Mouse (Mus musculus): ENCODE results near the gene Cd7. TPM values are rescaled to one million over a fixed set of nuclear protein-coding genes. Genes with fewer than 3 reads are reported as not detected.

The Cd7 gene
- polyA plus RNA-seq, 1 experiment from 2014 or later: 2.4 TPM

- Histone ChIP-seq H3K9me3 (ENCODE audit: low read length) (no peaks in the 10 kb centered on the region), H3K4me1 (ENCODE audit: insufficient read depth, low read depth, low read length) (peaks cover 20% of the 10 kb centered on the region), H3K4me2 (replicated peaks; ENCODE audit: low read depth, low read length) (peak within 1 kb of the TSS; percentile 70), H3K27ac (ENCODE audit: low read length) (peak within 1 kb of the TSS; percentile 99), H3K9ac (replicated peaks; ENCODE audit: low read depth) (peak within 1 kb of the TSS; percentile 100), H3K27me3 (replicated peaks; ENCODE audit: insufficient read depth, low read length) (no peaks in the 10 kb centered on the region), H3K36me3 (ENCODE audit: insufficient read depth, low read length) (no peaks in the 10 kb centered on the region), H3K4me3 (ENCODE audit: low read depth, low read length) (peak within 1 kb of the TSS; percentile 100)
- ATAC-seq: peak; percentile 94
- under 1% methylated on average over 55 of the region's 59 CpGs for WGBS
- DNase-seq (ENCODE audit: low spot score): peak; percentile 98
- no peak for TF ChIP-seq EP300 (IDR thresholded peaks at IDR 0.05)
- TF ChIP-seq CTCF (IDR thresholded peaks at IDR 0.05): peak; percentile 41
These were observed 48.2 kb downstream of the Cd7 start, which contains the start of gene Csnk1d for GRCm38 (mm10) chr11:120990951-120991526. Csnk1d (minus strand) TSS chr11:120991330.

- peak overlapping the region; percentile 100 for H3K9ac ChIP-seq (replicated peaks; ENCODE audit: low read depth)
- peak; percentile 58 for ATAC-seq
- no peaks in the 10 kb centered on the region for H3K27me3 ChIP-seq (replicated peaks; ENCODE audit: insufficient read depth, low read length)
- no peaks in the 10 kb centered on the region for H3K9me3 ChIP-seq (ENCODE audit: low read length)
- H3K36me3 ChIP-seq (ENCODE audit: insufficient read depth, low read length): no peaks in the 10 kb centered on the region
- H3K4me2 ChIP-seq (replicated peaks; ENCODE audit: low read depth, low read length): peak overlapping the region; percentile 70
- peak; percentile 77 for DNase-seq (ENCODE audit: low spot score)
- 1% methylated on average over 16 of the region's 35 CpGs for WGBS
- peak overlapping the region; percentile 100 for H3K4me3 ChIP-seq (ENCODE audit: low read depth, low read length)
- peak overlapping the region; percentile 99 for H3K27ac ChIP-seq (ENCODE audit: low read length)
- H3K4me1 ChIP-seq (ENCODE audit: insufficient read depth, low read depth, low read length): peaks cover 20% of the 10 kb centered on the region
- TF ChIP-seq EP300 (IDR thresholded peaks at IDR 0.05) (no peak), CTCF (IDR thresholded peaks at IDR 0.05) (no peak)
These were observed 49.0 kb downstream of the Cd7 start for GRCm38 (mm10) chr11:120990126-120990781.

- H3K4me3 ChIP-seq (ENCODE audit: low read depth, low read length): peak overlapping the region; percentile 100
- H3K9me3 ChIP-seq (ENCODE audit: low read length): no peaks in the 10 kb centered on the region
- H3K27ac ChIP-seq (ENCODE audit: low read length): peak overlapping the region; percentile 99; the same call in 1 of the 2 replicates
- H3K4me2 ChIP-seq (replicated peaks; ENCODE audit: low read depth, low read length): peak overlapping the region; percentile 70
- no peaks in the 10 kb centered on the region for H3K27me3 ChIP-seq (replicated peaks; ENCODE audit: insufficient read depth, low read length)
- ATAC-seq: no peak
- peaks cover 21% of the 10 kb centered on the region for H3K4me1 ChIP-seq (ENCODE audit: insufficient read depth, low read depth, low read length)
- DNase-seq (ENCODE audit: low spot score): peak; percentile 36
- WGBS: 0% methylated on average over 1 of the region's 1 CpGs
- H3K9ac ChIP-seq (replicated peaks; ENCODE audit: low read depth): peak overlapping the region; percentile 100
- no peak for TF ChIP-seq CTCF (IDR thresholded peaks at IDR 0.05)
- no peak for TF ChIP-seq EP300 (IDR thresholded peaks at IDR 0.05)
- H3K36me3 ChIP-seq (ENCODE audit: insufficient read depth, low read length): no peaks in the 10 kb centered on the region
These were observed 49.7 kb downstream of the Cd7 start for GRCm38 (mm10) chr11:120989523-120989922.

GRCm38 (mm10) chr11:120988410-120988809 lies 50.8 kb downstream of the Cd7 start:
- no peaks in the 10 kb centered on the region for H3K9me3 ChIP-seq (ENCODE audit: low read length)
- no peaks in the 10 kb centered on the region for H3K27me3 ChIP-seq (replicated peaks; ENCODE audit: insufficient read depth, low read length)
- TF ChIP-seq EP300 (IDR thresholded peaks at IDR 0.05) (no peak), CTCF (IDR thresholded peaks at IDR 0.05) (no peak)
- H3K4me2 ChIP-seq (replicated peaks; ENCODE audit: low read depth, low read length): peak overlapping the region; percentile 32
- peaks cover under 1% of the 10 kb centered on the region; the same call in 1 of the 2 replicates for H3K36me3 ChIP-seq (ENCODE audit: insufficient read depth, low read length)
- peaks cover 24% of the 10 kb centered on the region for H3K4me1 ChIP-seq (ENCODE audit: insufficient read depth, low read depth, low read length)
- H3K27ac ChIP-seq (ENCODE audit: low read length): no peak overlapping the region
- H3K9ac ChIP-seq (replicated peaks; ENCODE audit: low read depth): 0 out of 2 replicates have a peak overlapping the region, but pooled peaks have one; percentile 16
- no peak overlapping the region for H3K4me3 ChIP-seq (ENCODE audit: low read depth, low read length)
- DNase-seq (ENCODE audit: low spot score): no peak
- WGBS: 53% methylated on average over 4 of the region's 4 CpGs
- no peak for ATAC-seq

- DNase-seq (ENCODE audit: low spot score) (no peak), ATAC-seq (no peak)
- no peaks in the 10 kb centered on the region for H3K27me3 ChIP-seq (replicated peaks; ENCODE audit: insufficient read depth, low read length)
- H3K9ac ChIP-seq (replicated peaks; ENCODE audit: low read depth): no peak overlapping the region
- H3K4me1 ChIP-seq (ENCODE audit: insufficient read depth, low read depth, low read length): peaks cover 24% of the 10 kb centered on the region
- H3K36me3 ChIP-seq (ENCODE audit: insufficient read depth, low read length): peaks cover 7% of the 10 kb centered on the region
- TF ChIP-seq CTCF (IDR thresholded peaks at IDR 0.05): peak; percentile 23
- no peak for TF ChIP-seq EP300 (IDR thresholded peaks at IDR 0.05)
- no peak overlapping the region for H3K4me2 ChIP-seq (replicated peaks; ENCODE audit: low read depth, low read length)
- H3K4me3 ChIP-seq (ENCODE audit: low read depth, low read length): no peak overlapping the region
- H3K9me3 ChIP-seq (ENCODE audit: low read length): no peaks in the 10 kb centered on the region
- WGBS: 68% methylated on average over 3 of the region's 3 CpGs
- no peak overlapping the region for H3K27ac ChIP-seq (ENCODE audit: low read length)
These were observed 51.6 kb downstream of the Cd7 start for GRCm38 (mm10) chr11:120987608-120988007.

Other genes with a start within 250 kb of the Cd7 start
- gene Dus1l, start 243.0 kb downstream of the Cd7 start, polyA plus RNA-seq (2015; fragmentation: Nextera tagmentation; extraction: Ambion mirVana): 40.5 and 43.1 TPM in 2 replicates
- 54.7 and 63.8 TPM in 2 replicates for gene Fasn, start 214.9 kb downstream of the Cd7 start, polyA plus RNA-seq (2015; fragmentation: Nextera tagmentation; extraction: Ambion mirVana)
- gene Ccdc57, start 106.5 kb downstream of the Cd7 start, polyA plus RNA-seq (2015; fragmentation: Nextera tagmentation; extraction: Ambion mirVana): 3.4 and 3.7 TPM in 2 replicates
- 10.0 and 10.4 TPM in 2 replicates for gene Slc16a3, start 90.9 kb downstream of the Cd7 start, polyA plus RNA-seq (2015; fragmentation: Nextera tagmentation; extraction: Ambion mirVana)
- 83.7 and 84.4 TPM in 2 replicates for gene Csnk1d, start 48.1 kb downstream of the Cd7 start, polyA plus RNA-seq (2015; fragmentation: Nextera tagmentation; extraction: Ambion mirVana)
- gene Sectm1b, start 24.2 kb upstream of the Cd7 start, polyA plus RNA-seq (2015; fragmentation: Nextera tagmentation; extraction: Ambion mirVana): 0.24 and 0.31 TPM in 2 replicates
- gene Sectm1a, start 41.8 kb upstream of the Cd7 start, polyA plus RNA-seq (2015; fragmentation: Nextera tagmentation; extraction: Ambion mirVana): 0.29 TPM in 2 replicates
- not detected in 2 replicates for gene Tex19.2, start 79.3 kb upstream of the Cd7 start, polyA plus RNA-seq (2015; fragmentation: Nextera tagmentation; extraction: Ambion mirVana)
- not detected in 2 replicates for gene Tex19.1, start 106.7 kb upstream of the Cd7 start, polyA plus RNA-seq (2015; fragmentation: Nextera tagmentation; extraction: Ambion mirVana)
- gene Uts2r, start 120.9 kb upstream of the Cd7 start, polyA plus RNA-seq (2015; fragmentation: Nextera tagmentation; extraction: Ambion mirVana): not detected in 2 replicates
- gene Hexdc, start 165.0 kb upstream of the Cd7 start, polyA plus RNA-seq (2015; fragmentation: Nextera tagmentation; extraction: Ambion mirVana): 4.5 and 6.1 TPM in 2 replicates
- 18.3 and 20.3 TPM in 2 replicates for gene Ogfod3, start 165.3 kb upstream of the Cd7 start, polyA plus RNA-seq (2015; fragmentation: Nextera tagmentation; extraction: Ambion mirVana)
- 28.9 and 29.3 TPM in 2 replicates for gene Cybc1, start 189.9 kb upstream of the Cd7 start, polyA plus RNA-seq (2015; fragmentation: Nextera tagmentation; extraction: Ambion mirVana)
- gene Narf, start 197.8 kb upstream of the Cd7 start, polyA plus RNA-seq (2015; fragmentation: Nextera tagmentation; extraction: Ambion mirVana): 15.8 and 18.7 TPM in 2 replicates
- gene Foxk2, start 220.6 kb upstream of the Cd7 start, polyA plus RNA-seq (2015; fragmentation: Nextera tagmentation; extraction: Ambion mirVana): 4.0 and 5.1 TPM in 2 replicates